Mouse (Mus musculus): ENCODE results near the gene Nrxn3.

The Nrxn3 gene

DNA sequence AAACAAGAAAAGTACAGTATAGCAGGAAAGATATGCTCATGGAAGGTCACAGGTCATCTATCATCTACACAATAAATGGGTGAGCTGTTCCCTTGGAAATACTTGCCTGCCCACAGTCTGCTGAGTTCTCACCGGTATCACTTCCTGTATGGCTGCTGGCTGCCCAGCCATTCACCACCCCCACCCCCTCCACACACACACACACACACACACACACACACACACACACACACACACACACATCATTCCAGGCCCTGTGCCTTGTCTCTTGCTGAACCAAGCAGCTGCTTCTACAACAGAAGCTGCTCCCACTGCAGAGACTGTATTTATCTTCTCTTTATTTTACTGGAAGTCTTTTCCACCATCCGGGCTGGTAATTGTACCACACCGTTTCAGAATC is 1338.6 kb downstream of the Nrxn3 start:
- peak; percentile 29 for DNase-seq (ENCODE audit: low read depth, low spot score)

DNA sequence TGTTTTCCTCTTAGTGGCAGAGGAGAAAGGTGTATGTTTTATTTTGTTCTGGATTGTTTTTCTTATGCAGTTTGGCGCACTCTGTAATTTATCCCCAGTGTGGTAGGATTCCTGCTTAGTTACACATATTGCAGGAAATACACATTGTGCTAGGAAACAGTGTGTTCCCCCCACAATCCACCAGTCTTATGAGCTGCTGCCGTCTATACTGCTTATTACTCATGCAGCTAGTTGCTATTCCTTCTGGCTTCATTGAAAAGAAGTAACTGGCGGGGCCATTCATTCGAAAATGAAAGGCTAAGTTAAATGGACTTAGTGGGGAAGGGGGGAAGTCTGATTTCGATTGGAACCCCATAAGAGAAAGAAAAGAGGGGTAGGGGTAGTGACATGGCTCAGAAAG is 1339.5 kb downstream of the Nrxn3 start:
- DNase-seq (ENCODE audit: low read depth, low spot score): no peak

DNA sequence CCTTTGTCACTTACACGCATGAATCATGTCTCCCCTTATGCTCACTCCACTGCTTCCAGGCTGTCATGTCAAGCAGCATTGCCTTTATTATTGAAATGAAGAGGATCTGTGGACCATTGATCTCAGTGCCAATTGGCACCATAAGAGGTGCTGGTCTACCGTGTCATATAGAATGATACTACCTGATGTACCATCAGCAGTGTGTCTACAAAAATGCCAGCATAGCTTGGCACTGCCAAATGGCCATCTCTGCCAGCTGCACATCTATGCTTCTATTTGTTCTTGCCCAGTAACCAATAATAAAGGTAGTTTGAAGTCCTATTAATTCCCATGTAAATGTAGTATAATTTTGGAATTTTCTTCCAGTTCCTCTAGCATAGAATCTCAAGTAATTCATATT is 1340.8 kb downstream of the Nrxn3 start:
- peak; percentile 49 for DNase-seq (ENCODE audit: low read depth, low spot score)

DNA sequence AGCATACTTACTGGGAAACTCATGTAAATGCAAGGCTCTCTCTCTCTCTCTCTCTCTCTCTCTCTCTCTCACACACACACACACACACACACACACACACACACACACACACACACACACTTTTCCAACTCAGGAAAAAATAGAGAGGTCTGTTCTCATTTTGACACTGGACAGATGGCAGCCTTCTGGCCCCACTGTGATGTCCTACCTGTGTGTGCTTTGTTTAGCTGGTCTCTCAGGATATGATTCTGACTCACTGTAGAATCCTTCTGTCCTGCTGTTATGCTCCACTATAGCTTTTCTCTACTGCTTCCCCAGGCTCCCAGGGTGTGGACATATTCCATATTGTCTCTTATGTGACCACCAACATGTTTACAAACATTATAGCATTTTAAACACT is 1363.2 kb downstream of the Nrxn3 start:
- peak; percentile 98 for DNase-seq (ENCODE audit: low read depth, low spot score)

- no peak for DNase-seq (ENCODE audit: low read depth, low spot score)
Measured at GRCm38 (mm10) chr12:90095754-90096153, 1373.1 kb downstream of the Nrxn3 start.

- DNase-seq (ENCODE audit: low read depth, low spot score): peak; percentile 95
Measured at GRCm38 (mm10) chr12:90113351-90113791, 1390.7 kb downstream of the Nrxn3 start.

- peak; percentile 69 for DNase-seq (ENCODE audit: low read depth, low spot score)
Measured at GRCm38 (mm10) chr12:90131927-90132869, 1409.5 kb downstream of the Nrxn3 start.

DNA sequence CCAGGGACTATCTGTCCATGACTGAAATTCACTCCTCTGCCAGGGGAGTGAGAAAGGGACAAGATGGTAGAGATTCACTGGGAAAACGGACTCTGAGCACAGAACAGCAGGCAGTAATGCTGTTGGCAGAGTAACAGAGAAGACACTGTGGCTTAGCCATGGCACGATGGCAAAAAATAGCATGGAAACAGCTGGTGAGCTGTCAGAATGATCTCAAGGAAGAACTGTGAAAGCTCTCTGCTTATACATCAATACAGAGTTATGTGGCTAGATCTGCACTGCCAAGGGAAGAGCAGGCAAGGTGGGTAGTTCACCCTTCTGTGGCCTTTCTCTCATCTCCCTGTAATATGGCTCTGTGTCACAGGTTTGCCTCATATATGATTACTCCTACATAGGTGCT is 1419.3 kb downstream of the Nrxn3 start:
- peak; percentile 98 for DNase-seq (ENCODE audit: low read depth, low spot score)

DNA sequence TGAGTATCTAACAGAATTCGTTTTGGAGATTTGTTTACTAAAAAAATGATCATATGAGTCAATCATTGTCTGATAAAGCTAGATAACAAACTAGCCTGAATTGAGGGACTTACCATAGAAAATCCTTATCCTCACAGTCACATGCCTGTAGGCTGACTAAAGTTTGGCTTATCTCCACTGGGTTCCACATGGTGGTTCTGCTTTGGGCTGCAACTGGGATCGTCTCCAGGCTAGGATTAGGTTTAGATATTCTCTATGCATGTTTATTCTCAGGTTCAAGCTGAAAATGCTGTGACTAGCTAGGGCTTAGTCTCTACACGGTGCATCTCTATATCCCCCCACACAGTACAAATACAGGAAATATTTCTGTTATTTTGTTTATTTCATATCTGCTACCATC is 1421.6 kb downstream of the Nrxn3 start:
- DNase-seq (ENCODE audit: low read depth, low spot score): peak; percentile 92

DNA sequence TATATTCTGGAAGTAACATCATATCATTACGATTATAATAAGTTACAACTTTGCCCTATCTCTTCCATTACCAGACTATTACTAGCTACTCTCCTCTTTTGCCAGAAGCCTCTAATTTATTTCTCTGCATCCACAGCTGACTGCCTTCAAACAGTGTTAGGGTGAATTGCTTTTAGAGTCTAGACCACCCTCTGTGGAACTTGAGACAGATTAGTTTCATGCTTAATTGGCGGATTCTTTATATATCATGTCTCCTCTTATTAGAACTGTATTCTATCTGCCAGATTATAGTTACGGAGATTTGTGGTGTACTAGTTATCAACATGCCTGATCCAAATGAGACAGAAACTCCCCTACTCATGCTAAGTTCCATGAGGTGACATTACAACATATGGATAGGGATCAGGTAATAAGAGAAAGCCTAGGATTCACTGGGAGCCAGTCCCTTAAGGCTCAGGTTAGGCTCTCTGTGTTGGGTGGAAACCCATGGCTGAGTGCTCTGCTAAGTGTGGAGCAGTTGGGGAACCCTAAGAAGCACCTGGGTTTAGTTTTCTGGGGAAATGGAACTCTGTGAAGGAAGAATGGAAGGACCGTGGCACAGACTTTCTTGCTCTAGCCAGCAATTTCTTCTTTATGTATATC is 1435.6 kb downstream of the Nrxn3 start:
- no peak for DNase-seq (ENCODE audit: low read depth, low spot score)

DNA sequence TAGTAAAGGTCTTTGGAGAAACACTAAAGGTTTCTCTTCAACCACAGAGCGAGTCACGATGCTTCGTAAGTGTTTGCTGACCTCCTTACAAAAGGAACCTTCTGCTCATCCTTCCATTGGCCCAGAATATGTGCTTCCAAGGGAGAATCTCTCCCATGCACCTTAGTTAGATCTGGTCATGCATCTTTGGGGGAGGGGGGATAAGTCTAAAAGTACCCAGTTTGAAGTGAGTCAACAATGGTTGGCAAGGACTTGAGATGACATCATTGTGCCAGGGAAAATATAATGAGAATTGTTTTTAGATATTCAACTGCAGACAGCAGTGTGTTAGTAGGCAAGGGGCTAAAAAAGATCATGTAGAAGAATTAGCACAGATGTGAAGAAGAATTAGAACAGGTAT is 1437.2 kb downstream of the Nrxn3 start:
- DNase-seq (ENCODE audit: low read depth, low spot score): peak; percentile 54

DNA sequence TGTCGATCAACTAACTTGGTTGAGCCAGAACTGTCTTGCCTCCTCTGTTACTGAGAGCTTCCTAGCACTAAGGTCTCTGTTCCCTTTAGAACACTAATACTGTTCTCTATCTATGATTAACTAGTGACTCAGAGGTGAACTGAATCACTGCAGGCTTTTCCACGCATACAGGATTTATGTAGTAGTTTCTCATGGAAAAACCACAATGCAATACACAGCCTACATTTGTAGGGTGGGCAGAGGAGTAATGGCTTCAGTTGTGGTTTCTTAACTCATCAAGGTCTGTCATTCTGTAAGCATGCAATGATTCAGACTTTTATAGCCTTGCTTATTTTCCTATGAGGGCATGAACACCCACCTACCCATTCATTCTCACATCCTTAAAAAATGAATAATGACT is 1443.4 kb downstream of the Nrxn3 start:
- peak; percentile 43 for DNase-seq (ENCODE audit: low read depth, low spot score)

DNA sequence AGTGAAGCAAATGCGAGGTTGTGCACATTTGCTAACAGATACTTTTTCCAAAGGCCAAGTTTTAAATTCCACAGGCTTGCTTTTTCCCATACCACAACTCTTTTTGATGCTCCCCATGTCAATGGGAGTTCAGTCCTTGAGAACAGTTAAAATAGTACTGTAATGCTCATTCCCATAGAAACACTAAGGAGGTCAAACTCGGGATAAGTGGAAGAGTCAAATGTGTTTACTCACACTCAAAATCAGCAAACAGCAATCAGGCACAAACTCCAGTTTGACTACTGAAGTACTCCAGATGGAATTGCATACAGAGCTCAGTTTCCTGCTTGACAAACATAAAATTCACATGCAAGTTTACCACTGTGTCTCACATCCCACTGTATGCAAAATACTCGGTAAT is 1458.9 kb downstream of the Nrxn3 start:
- DNase-seq (ENCODE audit: low read depth, low spot score): no peak

GRCm38 (mm10) chr12:90183021-90183420 is 1460.3 kb downstream of the Nrxn3 start:
- DNase-seq (ENCODE audit: low read depth, low spot score): no peak

DNA sequence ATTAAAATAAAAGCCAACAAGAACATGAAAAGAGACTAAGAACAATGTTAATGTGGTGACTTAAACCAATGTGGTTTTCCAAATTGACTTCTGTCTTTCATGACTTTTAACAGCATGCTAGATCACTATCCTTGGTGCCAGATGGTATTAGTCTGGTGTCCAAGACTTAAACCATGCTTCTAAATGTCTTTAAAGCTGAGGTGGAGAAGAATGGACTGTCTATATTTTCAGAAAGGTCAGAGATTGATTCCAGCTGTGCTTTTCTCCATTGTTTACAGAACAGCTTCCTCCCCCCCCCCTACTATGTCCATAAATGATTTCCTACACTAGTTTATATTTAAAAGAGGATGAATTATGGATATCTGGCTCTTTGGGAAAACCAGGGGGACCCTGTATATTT is 1473.5 kb downstream of the Nrxn3 start:
- peak; percentile 30 for DNase-seq (ENCODE audit: low read depth, low spot score)

- DNase-seq (ENCODE audit: low read depth, low spot score): no peak
Measured at GRCm38 (mm10) chr12:90197994-90198393, 1475.3 kb downstream of the Nrxn3 start.

DNA sequence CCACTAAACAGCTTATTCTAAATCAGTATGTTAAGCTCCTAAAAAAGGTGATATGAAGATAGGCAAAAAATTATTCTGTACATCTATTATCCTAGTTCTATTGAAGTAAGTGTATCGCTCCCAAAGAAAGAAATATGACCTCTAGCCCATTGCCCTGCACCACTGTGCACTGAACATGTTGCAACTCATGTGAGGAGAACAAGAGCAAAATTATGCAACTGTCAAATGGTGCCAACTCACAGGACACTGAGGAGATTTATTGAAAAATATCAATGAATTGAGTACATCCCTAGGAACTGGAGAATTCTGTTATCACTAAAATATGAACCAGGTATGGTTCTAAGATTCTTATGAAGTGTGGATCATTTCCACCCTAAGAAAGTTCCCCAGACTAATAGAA is 1479.8 kb downstream of the Nrxn3 start:
- DNase-seq (ENCODE audit: low read depth, low spot score): no peak

GRCm38 (mm10) chr12:90211410-90211809 is 1488.7 kb downstream of the Nrxn3 start:
- DNase-seq (ENCODE audit: low read depth, low spot score): peak; percentile 63

GRCm38 (mm10) chr12:90217060-90217459 is 1494.4 kb downstream of the Nrxn3 start:
- DNase-seq (ENCODE audit: low read depth, low spot score): no peak

GRCm38 (mm10) chr12:90229062-90229461 is 1506.4 kb downstream of the Nrxn3 start:
- DNase-seq (ENCODE audit: low read depth, low spot score): peak; percentile 26

GRCm38 (mm10) chr12:90236093-90236492 is 1513.4 kb downstream of the Nrxn3 start:
- no peak for DNase-seq (ENCODE audit: low read depth, low spot score)

GRCm38 (mm10) chr12:90260301-90260700 is 1537.6 kb downstream of the Nrxn3 start:
- DNase-seq (ENCODE audit: low read depth, low spot score): no peak

- DNase-seq (ENCODE audit: low read depth, low spot score): peak; percentile 69
Measured at GRCm38 (mm10) chr12:90268111-90268510, 1545.4 kb downstream of the Nrxn3 start.

Data from brain, adult 2 months (tissue).